Mouse (Mus musculus) G1E (cell line): ENCODE data around the gene Tcl1b4. TPM values are rescaled to one million over a fixed set of nuclear protein-coding genes. Genes with fewer than 3 reads are reported as not detected.
"Not testable (repeated sequence)": the region's sequence is repeated elsewhere in the genome, so short reads cannot be mapped to it uniquely, and the experiment has no call there.

ENCODE experiments used
- ATAC-seq: 2 replicates; pipeline ENCODE4 v1.8.0; 2016; ENCODE audit warnings: mild to moderate bottlenecking; ENCODE audit not compliant: insufficient number of reproducible peaks, poor library complexity, low FRiP score, severe bottlenecking; ENCODE audit errors: extremely low read depth
- DNase-seq: peaks from one replicate; pipeline ENCODE4 v3.0.0; 2012; ENCODE audit warnings: low spot score
- H3K27me3 ChIP-seq: 2 replicates; pipeline ENCODE4 v1.6.1; 2012; ENCODE audit warnings: mild to moderate bottlenecking, low read length, inconsistent platforms; ENCODE audit not compliant: insufficient read depth
- H3K36me3 ChIP-seq: replicated peaks from 2 replicates; pipeline ENCODE3; 2012; ENCODE audit warnings: mild to moderate bottlenecking, inconsistent platforms
- H3K4me1 ChIP-seq: 2 replicates; pipeline ENCODE4 v1.6.1; 2012; ENCODE audit warnings: low read depth, low read length, inconsistent platforms, mixed read lengths; ENCODE audit not compliant: insufficient read depth
- H3K4me3 ChIP-seq: 2 replicates; pipeline ENCODE4 v1.5.1; 2012; ENCODE audit warnings: low read depth, mild to moderate bottlenecking, inconsistent platforms, low read length, moderate library complexity, mixed read lengths
- H3K9me3 ChIP-seq: replicated peaks from 2 replicates; pipeline ENCODE4 v1.6.1; 2012; ENCODE audit warnings: inconsistent platforms
- CTCF ChIP-seq: IDR thresholded peaks from 2 replicates; pipeline ENCODE4 v1.5.1; 2012; ENCODE audit warnings: low read depth, low read length, inconsistent platforms, mixed read lengths
- GATA1 ChIP-seq: IDR thresholded peaks from 2 replicates; pipeline ENCODE4 v1.6.1; 2012; ENCODE audit warnings: borderline replicate concordance, low read length, inconsistent platforms, mixed read lengths
- GATA2 ChIP-seq: IDR thresholded peaks from 2 replicates; pipeline ENCODE4 v1.6.1; 2012; ENCODE audit warnings: low read depth, low read length, inconsistent platforms, borderline replicate concordance
- POLR2AphosphoS5 ChIP-seq: IDR thresholded peaks from 2 replicates; pipeline ENCODE4 v1.6.1; 2012; ENCODE audit warnings: low read depth, low read length, inconsistent platforms; ENCODE audit not compliant: insufficient replicate concordance
- TAL1 ChIP-seq: conservative IDR thresholded peaks from 2 replicates; pipeline ENCODE4 v1.6.1; 2012; ENCODE audit warnings: low read depth, low read length, inconsistent platforms, mixed read lengths
- polyA plus RNA-seq: library from polyadenylated mRNA; stranded (reverse); fragments of >175 nt; gene quantifications from 2 replicates; pipeline ENCODE4 v1.2.3, GENCODE M21; 2012
- total RNA-seq, 2 experiments: library from RNA; stranded (forward) in 1 of 2; stranded (reverse) in 1 of 2; fragments of 200-1000 nt in 1 of 2; fragments of >200 nt in 1 of 2; fragmentation: Nextera tagmentation in 1 of 2; gene quantifications; 2 replicates each; pipeline ENCODE4 v1.2.3; 2014 to 2017

Gene Tcl1b4
- total RNA-seq (2014; fragmentation: Nextera tagmentation) (not detected in 2 replicates), total RNA-seq (2017) (0.22 TPM in 1 of 2 replicates, not detected in the other), polyA plus RNA-seq (not detected in 2 replicates)

DNA sequence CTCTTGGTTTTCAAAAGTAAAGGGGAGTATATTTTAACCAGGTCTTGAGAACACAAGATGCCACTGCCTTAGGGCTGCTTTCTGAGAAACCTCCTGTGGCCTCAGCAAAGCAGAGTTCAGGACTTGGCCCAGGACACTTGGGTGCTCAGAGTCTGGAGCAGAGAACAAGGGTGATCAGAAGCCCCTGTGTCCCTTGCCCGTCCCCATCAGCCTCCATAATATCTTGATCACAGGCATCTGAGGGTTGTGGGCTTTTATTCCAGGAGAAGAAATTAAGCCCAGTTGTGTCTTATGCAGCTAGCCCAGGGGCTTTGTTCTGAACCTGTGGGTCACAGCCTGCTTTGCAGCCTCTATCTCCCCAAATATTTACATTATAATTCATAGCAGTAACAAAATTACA, at the start of gene Tcl1b4:
Gene Tcl1b4 (plus strand): TSS at position 301 of the 400 bp plus-strand sequence.
- H3K4me1 ChIP-seq, H3K36me3 ChIP-seq, DNase-seq, ATAC-seq, H3K4me3 ChIP-seq, H3K27me3 ChIP-seq: not testable (repeated sequence)
- peaks cover 57% of the 10 kb centered on the region for H3K9me3 ChIP-seq

GRCm38 (mm10) chr12:105155286-105155685, 46.5 kb upstream of the Tcl1b4 start:
- peaks cover 50% of the 10 kb centered on the region for H3K9me3 ChIP-seq
- H3K36me3 ChIP-seq, H3K27me3 ChIP-seq, H3K4me1 ChIP-seq, H3K4me3 ChIP-seq, DNase-seq, ATAC-seq: not testable (repeated sequence)

GRCm38 (mm10) chr12:105158842-105159241, 42.9 kb upstream of the Tcl1b4 start:
- ATAC-seq, result no peak

DNA sequence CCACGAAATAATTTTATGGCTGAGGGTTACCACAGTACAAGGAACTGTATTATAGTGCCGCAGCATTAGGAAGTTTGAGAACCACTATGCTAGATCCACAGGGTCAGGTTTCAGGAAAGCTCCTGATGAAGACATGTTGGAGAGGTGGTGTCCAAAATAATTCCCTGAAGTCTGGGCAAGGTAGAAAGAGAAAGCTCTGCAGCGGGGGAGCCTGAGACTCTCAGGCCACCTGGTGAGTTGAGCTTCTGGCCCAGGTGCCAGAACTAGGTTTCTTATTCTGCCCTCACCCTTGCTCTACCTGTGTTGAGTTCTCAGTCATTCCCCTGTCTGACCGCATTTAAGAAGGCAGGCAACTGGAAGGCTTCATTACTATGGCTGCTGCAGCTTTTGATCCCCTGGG, 42.4 kb upstream of the Tcl1b4 start, which contains the start of gene Tcl1b1:
Gene Tcl1b1 (plus strand): TSS at position 301 of the 400 bp plus-strand sequence.
- Histone ChIP-seq H3K4me3 (no peak within 1 kb of the TSS), H3K4me1 (no peaks in the 10 kb centered on the region), H3K9me3 (peaks cover 26% of the 10 kb centered on the region), H3K36me3 (no peaks in the 10 kb centered on the region), H3K27me3 (no peaks in the 10 kb centered on the region)
- no peak for ATAC-seq
- no peak for TF ChIP-seq GATA1
- TF ChIP-seq TAL1, result no peak
- no peak for TF ChIP-seq GATA2
- TF ChIP-seq POLR2AphosphoS5, result no peak
- no peak for TF ChIP-seq CTCF
- DNase-seq, result no peak

More at GRCm38 (mm10) chr12:105158842-105159241, 42.9 kb upstream of the Tcl1b4 start:
- TF ChIP-seq GATA1 (no peak), CTCF (no peak), GATA2 (no peak), TAL1 (no peak), POLR2AphosphoS5 (no peak)
- Histone ChIP-seq H3K4me3 (no peak overlapping the region), H3K27me3 (no peaks in the 10 kb centered on the region), H3K9me3 (peaks cover 26% of the 10 kb centered on the region), H3K4me1 (no peaks in the 10 kb centered on the region), H3K36me3 (no peaks in the 10 kb centered on the region)
- no peak for DNase-seq

- no peak for TF ChIP-seq GATA1
- no peak for TF ChIP-seq TAL1
- no peak for TF ChIP-seq POLR2AphosphoS5
- no peak for TF ChIP-seq CTCF
- no peak for TF ChIP-seq GATA2
- Histone ChIP-seq H3K36me3 (no peaks in the 10 kb centered on the region), H3K4me1 (no peaks in the 10 kb centered on the region), H3K9me3 (peaks cover 35% of the 10 kb centered on the region), H3K27me3 (no peaks in the 10 kb centered on the region), H3K4me3 (no peak overlapping the region)
- DNase-seq (no peak), ATAC-seq (no peak)
These were observed 35.0 kb upstream of the Tcl1b4 start for GRCm38 (mm10) chr12:105166734-105167133.

- TF ChIP-seq TAL1, result no peak
- no peak for TF ChIP-seq GATA1
- no peak for TF ChIP-seq CTCF
- TF ChIP-seq POLR2AphosphoS5, result no peak
- TF ChIP-seq GATA2, result no peak
- no peaks in the 10 kb centered on the region for H3K4me1 ChIP-seq
- no peaks in the 10 kb centered on the region for H3K27me3 ChIP-seq
- no peak for ATAC-seq
- H3K4me3 ChIP-seq, result no peak overlapping the region
- H3K9me3 ChIP-seq, result peaks cover 44% of the 10 kb centered on the region
- no peak for DNase-seq
- no peaks in the 10 kb centered on the region for H3K36me3 ChIP-seq
These were observed 28.4 kb upstream of the Tcl1b4 start for GRCm38 (mm10) chr12:105173366-105173765.

- not testable (repeated sequence) for H3K36me3 ChIP-seq, H3K4me3 ChIP-seq, H3K27me3 ChIP-seq, ATAC-seq, DNase-seq, H3K4me1 ChIP-seq
- H3K9me3 ChIP-seq, result peaks cover 39% of the 10 kb centered on the region
These were observed 27.4 kb upstream of the Tcl1b4 start for GRCm38 (mm10) chr12:105174318-105174717.

DNA sequence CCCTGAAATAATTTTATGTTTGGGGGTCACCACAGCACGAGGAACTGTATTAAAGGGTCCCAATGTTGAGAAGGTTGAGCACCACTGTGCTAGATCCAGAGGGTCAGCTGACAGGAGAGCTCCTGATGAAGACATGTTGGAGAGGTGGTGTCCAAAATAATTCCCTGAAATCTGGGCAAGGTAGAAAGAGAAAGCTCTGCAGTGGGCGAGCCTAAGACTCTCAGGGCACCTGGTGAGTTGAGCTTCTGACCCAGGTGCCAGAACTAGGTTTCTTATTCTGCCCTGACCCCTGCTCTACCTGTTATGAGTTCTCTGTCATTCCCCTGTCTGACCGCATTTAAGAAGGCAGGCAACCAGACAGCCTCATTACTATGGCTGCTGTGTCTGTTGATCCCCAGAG, 25.7 kb upstream of the Tcl1b4 start, which contains the start of gene Tcl1b5:
Gene Tcl1b5 (plus strand): TSS at position 301 of the 400 bp plus-strand sequence.
- not testable (repeated sequence) for DNase-seq, ATAC-seq, H3K4me1 ChIP-seq, H3K27me3 ChIP-seq, H3K4me3 ChIP-seq, H3K36me3 ChIP-seq
- H3K9me3 ChIP-seq, result peaks cover 31% of the 10 kb centered on the region

DNA sequence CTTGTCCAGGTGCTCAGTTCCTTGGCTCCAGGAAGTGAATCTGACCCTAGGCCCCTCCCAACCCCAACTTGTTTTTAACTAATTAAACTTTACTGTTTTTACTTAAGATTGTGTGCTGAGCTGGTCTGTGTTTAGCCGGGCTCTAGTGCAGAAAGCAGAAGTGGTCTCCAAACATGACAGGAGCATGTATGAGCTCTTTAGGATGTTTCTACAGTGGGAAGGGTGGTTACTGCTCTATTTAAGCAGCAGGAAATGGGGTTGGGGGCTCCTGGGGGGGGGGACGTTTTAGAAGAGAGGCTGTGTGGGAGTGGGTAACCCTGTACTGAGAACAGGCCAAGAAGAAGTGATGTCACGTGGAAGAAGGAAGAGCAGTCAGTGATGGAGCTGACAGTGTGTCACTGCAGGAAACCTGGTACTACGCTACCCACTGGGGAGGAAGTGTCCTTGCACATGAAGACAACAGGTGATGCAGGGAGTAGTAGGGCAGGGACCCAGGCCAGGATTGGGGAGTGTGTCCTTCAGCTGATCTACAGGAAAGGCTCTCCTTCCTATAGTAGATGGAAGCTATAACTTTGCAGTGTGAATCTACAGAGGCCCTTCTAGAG, 20.6 kb upstream of the Tcl1b4 start:
- H3K36me3 ChIP-seq, H3K4me3 ChIP-seq, H3K27me3 ChIP-seq, DNase-seq, H3K4me1 ChIP-seq, ATAC-seq: not testable (repeated sequence)
- peaks cover 18% of the 10 kb centered on the region for H3K9me3 ChIP-seq

DNA sequence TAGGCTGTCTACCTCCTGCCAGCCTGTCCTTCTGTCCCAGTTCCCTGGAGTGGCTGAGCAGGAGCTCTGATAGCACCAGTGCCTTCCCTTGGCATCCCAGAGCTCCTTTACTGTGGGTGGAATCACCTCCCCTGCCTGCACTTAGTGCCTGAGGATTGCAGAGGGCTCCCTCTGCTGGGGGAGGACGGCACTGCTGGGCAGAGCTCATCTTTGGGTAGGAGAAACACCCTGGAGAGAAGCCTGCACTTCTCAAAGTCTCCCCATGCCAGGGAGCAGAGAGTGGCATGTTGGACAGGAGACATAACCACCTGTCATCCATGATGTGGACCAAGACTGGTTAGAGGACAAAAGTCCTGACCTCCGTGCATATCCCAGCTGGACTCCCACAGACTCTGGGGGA, 12.8 kb upstream of the Tcl1b4 start:
- not testable (repeated sequence) for H3K36me3 ChIP-seq, DNase-seq, ATAC-seq, H3K4me3 ChIP-seq, H3K27me3 ChIP-seq, H3K4me1 ChIP-seq
- H3K9me3 ChIP-seq, result peaks cover 42% of the 10 kb centered on the region
